Mouse (Mus musculus): ENCODE measurements around the gene Mknk1.
A peak's percentile ranks its signal among the peaks of the same experiment; 100 is the strongest.

Gene Mknk1

DNA sequence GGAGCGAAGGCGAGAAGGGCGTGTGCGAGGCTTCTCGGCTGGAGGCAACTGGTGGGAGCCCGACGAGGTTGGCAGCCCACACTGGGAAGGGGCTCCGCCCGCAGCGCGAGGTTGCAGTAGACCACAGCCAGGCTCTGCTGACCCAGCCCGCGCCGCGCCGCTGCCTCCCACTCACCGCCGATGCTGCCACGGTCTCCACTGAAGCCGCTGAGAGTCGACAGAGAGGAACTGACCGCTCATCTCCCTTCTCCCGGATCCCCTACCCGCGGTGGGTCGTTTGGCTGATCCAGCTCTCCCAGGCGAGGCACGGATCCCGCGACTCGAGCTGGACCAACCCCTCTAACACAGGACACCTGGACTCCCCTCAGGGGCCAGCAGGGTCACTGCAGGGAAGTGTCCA, 51.6 kb downstream of the Mknk1 start, which contains the start of gene 6430628N08Rik:
6430628N08Rik (plus strand) TSS at position 113 of the 400 bp plus-strand sequence.
- no peak for DNase-seq (ENCODE audit: low read depth in 2 of 2, low spot score in 2 of 2)

GRCm38 (mm10) chr4:115894281-115894680, 55.3 kb downstream of the Mknk1 start:
- DNase-seq (ENCODE audit: low read depth in 2 of 2, low spot score in 2 of 2) = no peak

DNA sequence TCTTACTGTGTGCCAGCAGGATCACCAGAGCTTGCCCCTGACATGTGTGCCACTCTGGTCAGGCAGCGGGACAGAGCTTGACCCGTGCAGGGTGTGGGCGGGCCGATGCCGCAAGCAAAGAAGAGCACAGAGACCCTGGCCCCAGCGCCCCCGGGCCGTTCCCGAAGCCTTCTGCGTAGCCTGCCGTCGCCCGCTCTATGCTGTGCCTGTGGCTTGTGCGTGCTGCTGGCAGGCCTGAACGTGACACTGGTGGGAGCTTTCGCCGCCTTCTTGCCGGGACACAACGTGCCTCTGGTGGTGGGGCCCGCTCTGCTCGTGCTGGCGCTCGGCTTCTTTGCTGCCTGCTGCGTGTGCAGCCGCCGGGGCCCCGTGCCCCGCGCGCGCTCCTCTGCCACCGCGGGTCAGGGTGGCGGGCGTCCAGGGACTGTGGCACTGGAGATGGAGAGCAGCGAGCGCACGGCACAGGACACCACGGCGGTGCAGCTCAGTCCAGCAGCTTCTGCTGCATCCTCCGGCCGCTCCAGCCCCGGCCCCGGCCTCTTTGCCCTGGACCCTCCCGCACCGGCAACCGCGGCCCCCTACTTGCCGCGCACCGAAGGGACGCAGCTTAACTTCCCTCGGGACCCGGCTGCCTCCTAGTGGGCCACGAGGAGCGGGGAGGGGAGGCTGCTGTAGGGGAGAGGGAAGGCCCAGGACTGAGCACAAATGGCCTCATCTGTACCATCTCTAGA, 59.1 kb downstream of the Mknk1 start:
- DNase-seq (ENCODE audit: low read depth in 2 of 2, low spot score in 2 of 2) = no peak

DNA sequence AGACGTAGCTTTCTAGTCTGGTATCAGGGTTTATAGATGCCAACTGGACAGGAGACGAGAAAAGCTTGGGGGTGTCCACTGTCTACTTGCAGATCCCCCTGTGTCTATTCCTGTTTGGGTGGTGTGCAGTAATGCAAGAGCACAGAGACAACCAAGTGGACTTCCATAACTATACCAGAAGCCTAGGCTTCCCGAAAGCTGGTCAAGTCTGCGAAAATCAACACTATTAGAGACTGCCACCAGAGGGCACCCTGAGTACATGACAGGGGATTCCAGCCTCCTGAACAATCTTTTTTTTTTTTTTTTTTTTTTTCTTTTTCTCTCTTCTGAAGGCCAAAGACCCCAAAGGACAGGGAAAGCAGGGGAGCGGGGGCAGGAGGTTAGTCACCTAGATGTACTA, 63.8 kb downstream of the Mknk1 start:
- peak; percentile 31 to 57 for DNase-seq (ENCODE audit: low read depth in 2 of 2, low spot score in 2 of 2)

DNA sequence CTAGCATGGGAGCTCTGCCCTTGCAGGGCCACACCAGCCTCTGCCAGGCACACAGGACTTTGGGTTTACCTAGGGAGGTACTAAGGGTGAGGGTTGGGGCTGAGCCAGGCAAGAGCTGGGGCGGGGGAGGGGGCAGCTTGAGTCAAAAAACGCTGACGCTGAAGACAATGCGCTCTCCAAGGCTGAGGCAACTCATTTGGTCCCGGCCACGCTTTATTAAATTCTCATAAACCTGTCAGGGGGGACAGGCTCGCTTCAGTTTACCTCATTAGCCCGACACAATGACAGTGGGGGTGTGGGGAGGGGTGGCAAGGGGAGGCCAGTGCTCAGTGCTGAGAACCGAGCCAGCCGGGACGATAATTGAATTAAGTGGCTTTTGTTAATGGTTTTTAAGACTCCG, 65.4 kb downstream of the Mknk1 start:
- no peak for DNase-seq (ENCODE audit: low read depth in 2 of 2, low spot score in 2 of 2)

DNA sequence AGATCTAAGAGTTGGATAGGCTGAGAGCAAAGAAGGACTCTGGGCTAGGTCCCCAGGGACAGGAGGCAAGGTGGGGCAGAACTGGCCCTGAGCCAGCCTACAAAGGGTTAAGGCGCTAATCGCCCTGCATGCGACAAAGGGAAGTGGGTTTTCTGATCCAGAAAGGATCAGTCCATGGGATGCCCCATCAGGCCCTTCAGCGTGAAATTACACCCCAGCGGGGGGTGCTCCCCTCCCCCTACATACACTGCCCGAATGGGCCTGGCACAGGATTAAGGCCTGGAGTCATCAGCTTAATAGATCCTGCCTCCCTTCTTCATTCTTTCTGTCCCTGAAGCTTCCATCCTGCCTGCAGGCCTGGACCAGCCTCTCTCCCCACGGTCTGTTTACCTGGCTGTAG, 66.7 kb downstream of the Mknk1 start:
- no peak for DNase-seq (ENCODE audit: low read depth in 2 of 2, low spot score in 2 of 2)

DNA sequence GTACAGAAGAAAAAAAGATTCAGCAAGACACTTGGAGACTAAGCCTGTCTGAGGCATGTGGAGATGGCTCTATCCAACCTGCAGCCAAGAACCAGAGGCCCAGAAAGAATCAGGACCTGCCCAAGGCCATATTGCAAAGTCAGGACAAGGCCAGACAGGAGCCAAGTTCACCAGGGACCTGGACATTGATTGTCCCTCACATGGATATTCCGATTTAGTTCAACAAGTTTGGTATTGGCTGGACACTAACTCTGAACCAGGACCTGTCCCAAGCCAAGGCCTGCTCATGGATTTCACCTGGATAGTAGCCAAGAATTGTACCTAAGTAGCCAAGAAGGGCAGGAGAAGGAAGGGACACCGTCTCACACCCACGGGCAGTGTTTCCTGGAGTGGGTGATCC, 67.8 kb downstream of the Mknk1 start:
- no peak for DNase-seq (ENCODE audit: low read depth in 2 of 2, low spot score in 2 of 2)

GRCm38 (mm10) chr4:115907994-115908393, 69.0 kb downstream of the Mknk1 start:
- DNase-seq (ENCODE audit: low read depth in 2 of 2, low spot score in 2 of 2) = no peak

- DNase-seq (ENCODE audit: low read depth in 2 of 2, low spot score in 2 of 2) = no peak
Observed at GRCm38 (mm10) chr4:115908641-115909040, 69.6 kb downstream of the Mknk1 start.

GRCm38 (mm10) chr4:115911586-115911985, 72.6 kb downstream of the Mknk1 start:
- DNase-seq (ENCODE audit: low read depth in 2 of 2, low spot score in 2 of 2) = no peak

- DNase-seq (ENCODE audit: low read depth in 2 of 2, low spot score in 2 of 2) = no peak
Observed at GRCm38 (mm10) chr4:115919911-115920310, 80.9 kb downstream of the Mknk1 start.

GRCm38 (mm10) chr4:115922688-115923087, 83.7 kb downstream of the Mknk1 start:
- DNase-seq (ENCODE audit: low read depth in 2 of 2, low spot score in 2 of 2) = no peak

- no peak for DNase-seq (ENCODE audit: low read depth in 2 of 2, low spot score in 2 of 2)
Observed at GRCm38 (mm10) chr4:115923262-115923880, 84.4 kb downstream of the Mknk1 start.

DNA sequence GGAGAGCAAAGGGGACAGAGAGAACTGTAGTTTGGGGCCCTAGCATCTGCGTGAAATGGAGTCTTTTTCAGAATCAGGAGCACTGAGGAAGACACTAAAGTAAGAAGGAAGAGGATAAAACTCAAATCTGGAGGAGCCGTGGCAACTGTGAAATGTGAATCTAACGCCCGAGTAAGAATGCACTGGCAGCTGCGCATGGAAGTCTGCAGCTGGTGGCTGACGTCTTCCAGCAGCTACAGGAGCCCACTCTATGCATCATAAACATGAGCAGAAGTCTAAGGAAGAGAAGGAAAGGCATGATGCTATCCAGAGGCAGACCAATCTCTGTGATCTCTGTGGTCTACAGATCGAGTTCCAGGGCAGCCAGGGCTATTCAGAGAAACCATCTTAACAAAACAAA, 88.6 kb downstream of the Mknk1 start:
- DNase-seq (ENCODE audit: low read depth in 2 of 2, low spot score in 2 of 2) = no peak

Measured in CD8-positive naive resting alpha-beta T cell, adult 2 months (primary cell).